Mouse (Mus musculus): ENCODE data around the gene Prpf8.

Gene Prpf8

DNA sequence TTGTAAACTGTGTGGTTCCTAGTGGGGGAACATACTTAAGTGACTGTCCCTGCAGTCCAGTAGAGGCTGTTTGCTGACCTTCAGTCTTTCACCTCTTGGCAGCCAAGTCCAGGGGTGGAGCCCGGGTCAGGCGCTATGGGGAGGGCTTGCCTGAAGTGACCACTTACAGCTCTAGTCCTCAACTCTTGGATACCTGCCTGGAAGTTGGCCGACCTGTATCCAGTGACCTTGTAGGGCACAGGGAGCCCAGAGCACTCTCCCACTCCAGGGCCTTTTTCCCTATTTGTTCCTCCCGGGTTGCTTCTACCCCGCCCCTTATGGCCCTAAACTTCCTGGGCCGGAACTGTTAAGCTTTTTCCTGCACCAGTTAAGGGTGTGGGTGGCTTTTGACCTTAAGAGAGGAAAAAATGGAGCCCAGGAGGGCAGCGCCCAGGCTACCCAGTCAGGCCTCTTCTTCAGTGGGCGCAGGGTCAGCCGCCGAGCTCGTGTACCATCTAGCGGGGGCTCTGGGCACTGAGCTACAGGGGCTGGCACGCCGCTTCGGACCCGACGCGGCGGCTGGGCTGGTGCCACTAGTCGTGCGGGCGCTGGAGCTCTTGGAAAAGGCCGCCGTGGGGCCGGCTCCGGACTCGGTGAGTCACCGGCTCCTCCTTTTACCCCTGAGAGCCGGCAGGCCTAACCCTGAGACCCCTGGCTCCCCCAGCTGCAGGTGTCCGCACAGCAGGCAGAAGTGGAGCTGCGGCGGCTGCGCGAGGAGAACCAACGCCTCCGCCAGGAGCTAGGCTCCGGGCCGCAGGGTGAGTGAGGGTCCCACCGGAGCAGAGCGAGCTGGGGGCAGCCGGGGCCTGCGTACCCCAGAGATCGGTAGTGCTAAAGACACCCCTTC lies 23.4 kb downstream of the Prpf8 start, which contains the start of gene Rilp:
Gene Rilp (plus strand): TSS at position 354 of the 886 bp plus-strand sequence.
- peak; percentile 82 for DNase-seq

DNA sequence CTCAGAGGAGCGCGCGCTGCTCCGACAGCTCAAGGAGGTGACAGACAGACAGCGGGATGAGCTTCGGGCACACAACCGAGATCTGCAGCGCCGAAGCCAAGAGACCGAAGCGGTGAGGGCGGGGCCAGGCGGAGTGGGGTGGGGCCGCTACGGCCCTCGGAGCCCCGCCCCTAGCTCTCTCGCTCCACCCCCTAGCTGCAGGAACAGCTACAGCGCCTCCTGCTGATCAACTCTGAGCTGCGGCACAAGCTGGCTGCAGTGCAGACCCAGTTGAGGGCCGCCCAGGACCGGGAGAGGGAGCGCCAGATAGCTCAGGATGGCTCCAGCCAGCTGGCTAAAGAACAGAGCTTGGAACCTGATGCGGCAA lies 24.0 kb downstream of the Prpf8 start:
- DNase-seq = peak; percentile 96

DNA sequence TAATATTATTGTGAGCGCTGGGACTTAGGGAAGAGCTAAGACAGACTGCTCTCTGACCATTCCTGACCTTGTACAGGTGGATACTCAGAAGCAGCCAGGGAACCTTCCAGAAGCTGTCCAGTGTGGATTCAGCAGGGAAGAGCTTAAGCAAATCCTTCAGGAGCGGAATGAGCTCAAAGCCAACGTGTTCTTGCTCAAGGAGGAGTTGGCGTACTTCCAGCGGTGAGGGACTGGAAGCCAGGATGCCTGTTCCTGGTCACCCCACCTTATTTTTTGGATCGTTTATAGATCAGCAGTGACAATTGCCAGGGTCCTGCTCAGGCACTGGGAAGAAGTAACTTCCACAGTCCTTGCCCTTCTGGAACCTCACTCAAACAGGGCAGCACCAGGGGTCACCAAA lies 24.6 kb downstream of the Prpf8 start:
- peak; percentile 79 for DNase-seq

GRCm38 (mm10) chr11:75512301-75513018 lies 25.8 kb downstream of the Prpf8 start:
- no peak for DNase-seq

- peak; percentile 71 for DNase-seq
Observed at GRCm38 (mm10) chr11:75513336-75513735, 26.7 kb downstream of the Prpf8 start, which contains the start of gene Scarf1. Scarf1 (plus strand) TSS chr11:75513540.

DNA sequence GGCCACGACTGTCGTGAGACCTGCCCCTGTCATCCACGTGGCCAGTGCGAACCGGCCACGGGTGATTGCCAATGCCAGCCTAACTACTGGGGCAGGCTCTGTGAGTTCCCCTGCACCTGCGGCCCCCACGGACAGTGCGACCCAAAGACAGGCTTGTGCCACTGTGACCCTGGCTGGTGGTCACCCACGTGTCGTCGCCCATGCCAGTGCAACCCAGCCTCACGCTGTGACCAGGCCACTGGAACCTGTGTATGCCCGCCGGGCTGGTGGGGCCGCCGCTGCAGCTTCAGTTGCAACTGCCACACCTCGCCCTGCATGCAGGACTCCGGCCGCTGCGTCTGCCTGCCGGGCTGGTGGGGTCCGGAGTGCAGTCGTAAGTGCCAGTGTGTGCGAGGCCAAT lies 28.6 kb downstream of the Prpf8 start:
- DNase-seq = no peak

- DNase-seq = no peak
Observed at GRCm38 (mm10) chr11:75519834-75520633, 33.4 kb downstream of the Prpf8 start.

GRCm38 (mm10) chr11:75521609-75522008 lies 35.0 kb downstream of the Prpf8 start:
- DNase-seq = no peak

GRCm38 (mm10) chr11:75522793-75523192 lies 36.2 kb downstream of the Prpf8 start:
- no peak for DNase-seq

DNA sequence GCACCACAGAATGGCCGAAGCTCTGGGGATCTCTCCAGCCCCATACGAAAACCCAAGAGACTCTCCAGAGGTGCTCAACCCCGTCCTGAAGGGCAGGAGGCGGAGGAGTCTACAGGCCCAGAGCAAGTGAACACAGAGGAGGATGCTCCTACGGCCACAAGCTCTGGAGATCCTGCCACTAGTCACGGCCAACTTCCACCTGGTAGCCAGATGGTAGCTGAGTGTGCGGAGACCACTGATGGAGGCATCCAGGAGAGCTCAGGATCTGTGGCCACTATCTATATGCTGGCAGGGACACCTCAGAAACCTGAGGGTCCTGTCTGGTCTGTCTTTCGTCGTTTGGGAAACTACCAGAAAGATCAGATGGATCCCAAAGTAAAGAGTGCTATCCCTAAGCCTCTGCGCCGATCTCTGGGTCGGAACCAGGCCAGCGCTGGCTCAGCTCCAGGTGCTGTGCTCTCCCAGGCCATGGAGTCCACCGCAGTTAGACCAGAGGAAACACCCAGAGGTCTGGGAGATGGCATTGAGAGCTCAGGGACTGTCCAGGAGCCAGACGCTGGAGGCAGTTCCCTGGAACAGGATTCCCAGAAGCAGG lies 39.0 kb downstream of the Prpf8 start:
- no peak for DNase-seq

- DNase-seq = no peak
Observed at GRCm38 (mm10) chr11:75526943-75527342, 40.3 kb downstream of the Prpf8 start.

GRCm38 (mm10) chr11:75529771-75530170 lies 43.2 kb downstream of the Prpf8 start:
- no peak for DNase-seq

GRCm38 (mm10) chr11:75530325-75530724 lies 43.7 kb downstream of the Prpf8 start:
- peak; percentile 100 for DNase-seq

GRCm38 (mm10) chr11:75530845-75531373 lies 44.3 kb downstream of the Prpf8 start:
- DNase-seq = no peak

GRCm38 (mm10) chr11:75531469-75532242 lies 45.0 kb downstream of the Prpf8 start, which contains the start of gene Slc43a2:
Slc43a2 (plus strand) TSS chr11:75531694.
- DNase-seq = peak; percentile 93

DNA sequence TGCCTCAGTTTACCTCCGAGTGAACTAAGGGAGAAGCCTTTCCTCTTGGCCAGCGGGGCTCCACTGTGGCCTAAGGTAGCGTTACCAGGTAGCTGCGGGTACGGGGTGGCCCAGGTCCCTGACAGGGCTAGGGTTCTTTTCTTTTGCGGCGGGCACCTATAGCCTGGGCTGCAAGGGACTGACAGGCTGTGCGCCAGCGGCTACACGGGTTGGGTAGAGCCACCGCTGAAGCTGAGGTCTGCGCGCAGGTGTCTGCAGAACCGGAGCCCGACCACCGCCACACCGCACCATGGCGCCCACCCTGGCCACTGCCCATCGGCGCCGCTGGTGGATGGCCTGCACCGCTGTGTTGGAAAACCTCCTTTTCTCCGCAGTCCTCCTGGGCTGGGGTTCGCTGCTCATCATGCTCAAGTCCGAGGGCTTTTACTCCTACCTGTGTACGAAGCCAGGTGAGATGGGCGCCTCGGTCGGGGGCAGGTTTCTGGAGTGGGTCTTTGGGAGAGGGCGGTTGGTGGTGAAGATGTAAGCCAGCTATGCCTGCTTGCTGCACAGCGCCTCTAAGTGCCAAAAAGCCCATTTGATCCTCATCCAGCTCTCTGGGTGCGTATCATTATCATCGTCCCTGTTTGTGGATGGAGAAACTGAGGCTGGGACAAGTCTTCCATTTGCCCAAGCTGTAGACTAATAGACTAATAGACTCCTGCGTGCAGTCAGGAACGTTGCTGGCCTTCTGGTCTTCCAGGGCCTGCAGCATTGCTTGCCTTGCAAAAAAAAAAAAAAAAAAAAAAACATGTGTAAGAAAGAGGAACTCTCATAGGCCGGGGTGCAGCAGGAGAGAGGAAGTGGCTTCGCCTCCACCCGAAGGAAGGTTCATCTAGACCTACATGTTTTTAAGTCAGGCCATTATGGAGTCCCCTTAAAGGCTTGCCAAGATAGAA lies 46.0 kb downstream of the Prpf8 start:
- DNase-seq = no peak

GRCm38 (mm10) chr11:75533314-75534015 lies 46.8 kb downstream of the Prpf8 start:
- DNase-seq = no peak

DNA sequence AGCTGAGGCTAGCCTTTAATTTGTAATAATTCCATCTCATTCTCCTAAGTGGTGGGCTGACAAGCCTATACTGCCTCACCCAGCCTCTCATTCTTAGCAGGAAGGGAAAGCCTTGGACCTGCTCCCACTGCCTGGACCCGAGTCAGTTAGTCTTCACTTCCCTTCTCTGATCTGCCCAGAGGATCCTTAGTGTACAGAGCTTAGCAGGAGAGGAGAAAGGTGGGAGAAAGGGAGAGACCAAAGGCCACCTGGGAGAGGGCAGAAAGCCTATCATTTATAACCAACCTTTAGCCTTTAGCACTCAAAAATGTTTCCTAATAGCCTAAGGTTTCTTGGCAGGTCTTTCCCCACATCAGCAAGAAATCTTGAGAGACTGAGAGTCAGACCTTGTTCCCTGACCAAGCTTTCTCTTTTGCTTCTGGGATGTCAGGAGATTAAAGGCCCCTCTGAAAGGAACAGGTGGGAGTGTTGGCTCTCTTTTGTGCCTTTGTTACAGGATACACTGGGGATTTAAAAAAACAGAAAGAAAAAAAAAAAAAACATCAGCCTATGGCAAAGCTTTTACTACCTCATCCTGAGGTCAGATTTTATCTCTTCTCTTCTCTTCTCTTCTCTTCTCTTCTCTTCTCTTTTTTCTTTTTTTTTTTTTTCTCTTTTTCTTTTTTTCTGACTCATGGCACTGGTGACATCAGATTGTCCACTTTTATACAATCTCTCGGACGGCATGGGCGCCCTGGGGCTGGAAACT lies 47.8 kb downstream of the Prpf8 start:
- DNase-seq = no peak

All from lung, postnatal 14 days (tissue).